Mouse (Mus musculus) midbrain, embryonic 15.5 days (tissue): ENCODE results near the gene Sprr2a3. TPM values are rescaled to one million over a fixed set of nuclear protein-coding genes. Genes with fewer than 3 reads are reported as not detected.
"Not testable (repeated sequence)": the region's sequence is repeated elsewhere in the genome, so short reads cannot be mapped to it uniquely, and the experiment has no call there.

Experiments
- ATAC-seq: fragments of 200-750 bp; cut with Nextera tagmentation; replicated peaks from 2 replicates; pipeline ENCODE4 v1.8.0; 2017; ENCODE audit warnings: moderate TSS enrichment
- H3K27ac ChIP-seq: fragments of 300-500 bp; sonication (generic); 2 replicates; pipeline ENCODE4 v1.5.1; 2015; ENCODE audit warnings: mild to moderate bottlenecking, inconsistent platforms
- H3K27me3 ChIP-seq: fragments of 300-500 bp; sonication (generic); replicated peaks from 2 replicates; pipeline ENCODE4 v1.6.1; 2015; ENCODE audit warnings: inconsistent platforms
- H3K36me3 ChIP-seq: fragments of 300-500 bp; sonication (generic); replicated peaks from 2 replicates; pipeline ENCODE4 v1.6.1; 2015; ENCODE audit warnings: inconsistent platforms
- H3K4me1 ChIP-seq: fragments of 300-500 bp; sonication (generic); 2 replicates; pipeline ENCODE4 v1.6.1; 2015; ENCODE audit warnings: inconsistent platforms
- H3K4me2 ChIP-seq: fragments of 300-500 bp; sonication (generic); 2 replicates; pipeline ENCODE4 v1.6.1; 2015; ENCODE audit warnings: inconsistent platforms, mild to moderate bottlenecking, moderate library complexity
- H3K4me3 ChIP-seq: fragments of 300-500 bp; sonication (generic); 2 replicates; pipeline ENCODE4 v1.5.1; 2015; ENCODE audit warnings: mild to moderate bottlenecking, inconsistent platforms
- H3K9ac ChIP-seq: fragments of 300-500 bp; sonication (generic); 2 replicates; pipeline ENCODE4 v1.6.1; 2015; ENCODE audit warnings: mild to moderate bottlenecking, inconsistent platforms
- H3K9me3 ChIP-seq: fragments of 300-500 bp; sonication (generic); 2 replicates; pipeline ENCODE4 v1.6.1; 2016; ENCODE audit warnings: inconsistent platforms
- WGBS: fragments of 180-500 bp; shearing (Covaris S2); methylation state at CpG from one replicate; pipeline ENCODE4 v1.1.7; 2015; ENCODE audit warnings: mixed read lengths; 5-methylcytosine and 5-hydroxymethylcytosine counted together
- polyA plus RNA-seq: library from polyadenylated mRNA; unstranded; fragments of >200 nt; fragmentation: Nextera tagmentation; extraction: Ambion mirVana; gene quantifications from 2 replicates; pipeline ENCODE4 v1.2.1, GENCODE M21; 2015

Gene Sprr2a3
- polyA plus RNA-seq, 1 experiment from 2014 or later, result not detected

GRCm38 (mm10) chr3:92274018-92274417 is 11.2 kb upstream of the Sprr2a3 start:
- not testable (repeated sequence) for H3K4me1 ChIP-seq, H3K4me2 ChIP-seq, H3K27ac ChIP-seq, H3K27me3 ChIP-seq, H3K9me3 ChIP-seq, H3K36me3 ChIP-seq, H3K9ac ChIP-seq, H3K4me3 ChIP-seq
- WGBS, result no CpG with 5 or more reads among the region's 1 CpGs
- peak; percentile 50; the same call in 1 of the 2 replicates for ATAC-seq

GRCm38 (mm10) chr3:92279663-92280062 is 5.6 kb upstream of the Sprr2a3 start:
- H3K27ac ChIP-seq, H3K36me3 ChIP-seq, H3K4me3 ChIP-seq, ATAC-seq, H3K4me1 ChIP-seq, H3K4me2 ChIP-seq, H3K9ac ChIP-seq, H3K27me3 ChIP-seq, H3K9me3 ChIP-seq: not testable (repeated sequence)

- not testable (repeated sequence) for H3K36me3 ChIP-seq, H3K27me3 ChIP-seq, H3K4me3 ChIP-seq, ATAC-seq, H3K27ac ChIP-seq, H3K9me3 ChIP-seq, H3K9ac ChIP-seq, H3K4me1 ChIP-seq, H3K4me2 ChIP-seq
- WGBS, result 90% methylated on average over 5 of the region's 12 CpGs
Measured at GRCm38 (mm10) chr3:92280963-92281606, 4.1 kb upstream of the Sprr2a3 start.

GRCm38 (mm10) chr3:92288489-92288888 is 3.3 kb downstream of the Sprr2a3 start:
- H3K9me3 ChIP-seq, ATAC-seq, H3K4me3 ChIP-seq, H3K27me3 ChIP-seq, H3K9ac ChIP-seq, H3K4me2 ChIP-seq, H3K27ac ChIP-seq, H3K36me3 ChIP-seq, H3K4me1 ChIP-seq: not testable (repeated sequence)
- WGBS, result 74% methylated on average over 6 of the region's 6 CpGs

GRCm38 (mm10) chr3:92307406-92307805 is 22.2 kb downstream of the Sprr2a3 start:
- Histone ChIP-seq H3K4me1 (no peaks in the 10 kb centered on the region), H3K4me2 (no peak overlapping the region), H3K9ac (no peak overlapping the region), H3K27me3 (no peaks in the 10 kb centered on the region), H3K9me3 (no peaks in the 10 kb centered on the region), H3K36me3 (no peaks in the 10 kb centered on the region), H3K27ac (no peak overlapping the region), H3K4me3 (no peak overlapping the region)
- 93% methylated on average over 1 of the region's 1 CpGs for WGBS
- no peak for ATAC-seq

GRCm38 (mm10) chr3:92316320-92316719 is 31.1 kb downstream of the Sprr2a3 start, which contains the start of gene Sprr2b:
Sprr2b (plus strand) TSS chr3:92316620.
- no peaks in the 10 kb centered on the region for H3K4me1 ChIP-seq
- no peak for ATAC-seq
- no peaks in the 10 kb centered on the region for H3K9me3 ChIP-seq
- no peaks in the 10 kb centered on the region for H3K27me3 ChIP-seq
- H3K4me2 ChIP-seq, result no peak within 1 kb of the TSS
- H3K4me3 ChIP-seq, result no peak within 1 kb of the TSS
- H3K9ac ChIP-seq, result no peak within 1 kb of the TSS
- 77% methylated on average over 2 of the region's 2 CpGs for WGBS
- H3K36me3 ChIP-seq, result no peaks in the 10 kb centered on the region
- H3K27ac ChIP-seq, result no peak within 1 kb of the TSS

GRCm38 (mm10) chr3:92317384-92317783 is 32.2 kb downstream of the Sprr2a3 start:
- ATAC-seq, result no peak
- H3K9ac ChIP-seq, result no peak overlapping the region
- H3K4me2 ChIP-seq, result no peak overlapping the region
- WGBS, result 58% methylated on average over 2 of the region's 2 CpGs
- no peak overlapping the region for H3K27ac ChIP-seq
- no peaks in the 10 kb centered on the region for H3K36me3 ChIP-seq
- H3K9me3 ChIP-seq, result no peaks in the 10 kb centered on the region
- H3K27me3 ChIP-seq, result no peaks in the 10 kb centered on the region
- no peak overlapping the region for H3K4me3 ChIP-seq
- H3K4me1 ChIP-seq, result no peaks in the 10 kb centered on the region

GRCm38 (mm10) chr3:92336278-92336677 is 51.1 kb downstream of the Sprr2a3 start:
- Histone ChIP-seq H3K36me3 (no peaks in the 10 kb centered on the region), H3K27ac (no peak overlapping the region), H3K27me3 (no peaks in the 10 kb centered on the region), H3K4me1 (no peaks in the 10 kb centered on the region), H3K9me3 (no peaks in the 10 kb centered on the region), H3K9ac (no peak overlapping the region), H3K4me2 (no peak overlapping the region), H3K4me3 (no peak overlapping the region)
- 88% methylated on average over 1 of the region's 1 CpGs for WGBS
- ATAC-seq, result no peak

GRCm38 (mm10) chr3:92338840-92339239 is 53.6 kb downstream of the Sprr2a3 start, which contains the start of gene Sprr2d:
Sprr2d (plus strand) TSS chr3:92339140.
- Histone ChIP-seq H3K9me3 (no peaks in the 10 kb centered on the region), H3K4me2 (no peak within 1 kb of the TSS), H3K36me3 (no peaks in the 10 kb centered on the region), H3K4me3 (no peak within 1 kb of the TSS), H3K4me1 (no peaks in the 10 kb centered on the region), H3K27me3 (no peaks in the 10 kb centered on the region), H3K27ac (no peak within 1 kb of the TSS), H3K9ac (no peak within 1 kb of the TSS)
- 94% methylated on average over 5 of the region's 5 CpGs for WGBS
- ATAC-seq, result no peak

Other genes with a start within 250 kb of the Sprr2a3 start
- 8.8 TPM in 2 replicates for gene Lor, start 202.3 kb upstream of the Sprr2a3 start, polyA plus RNA-seq
- gene Prr9, start 161.5 kb upstream of the Sprr2a3 start, polyA plus RNA-seq, result not detected in 2 replicates
- not detected in 2 replicates for gene Lelp1, start 142.7 kb upstream of the Sprr2a3 start, polyA plus RNA-seq
- gene Sprr2a1, start 69.6 kb upstream of the Sprr2a3 start, polyA plus RNA-seq, result not detected in 2 replicates
- not detected in 2 replicates for gene Sprr2a2, start 69.5 kb upstream of the Sprr2a3 start, polyA plus RNA-seq
- 0.22 TPM in 1 of 2 replicates, not detected in the other for gene Sprr2b, start 31.2 kb downstream of the Sprr2a3 start, polyA plus RNA-seq
- gene Sprr2d, start 53.7 kb downstream of the Sprr2a3 start, polyA plus RNA-seq, result not detected in 2 replicates
- not detected in 2 replicates for gene Sprr2e, start 66.7 kb downstream of the Sprr2a3 start, polyA plus RNA-seq
- not detected in 2 replicates for gene Sprr2f, start 79.8 kb downstream of the Sprr2a3 start, polyA plus RNA-seq
- gene Sprr2h, start 100.3 kb downstream of the Sprr2a3 start, polyA plus RNA-seq, result not detected in 2 replicates
- not detected in 2 replicates for gene Sprr2i, start 122.6 kb downstream of the Sprr2a3 start, polyA plus RNA-seq
- not detected in 2 replicates for gene Sprr2j-ps, start 132.7 kb downstream of the Sprr2a3 start, polyA plus RNA-seq
- gene Gm9774, start 144.0 kb downstream of the Sprr2a3 start, polyA plus RNA-seq, result 7.4 and 9.7 TPM in 2 replicates
- not detected in 2 replicates for gene Sprr2k, start 147.2 kb downstream of the Sprr2a3 start, polyA plus RNA-seq
- not detected in 2 replicates for gene Sprr1b, start 153.4 kb downstream of the Sprr2a3 start, polyA plus RNA-seq
- gene Sprr3, start 173.3 kb downstream of the Sprr2a3 start, polyA plus RNA-seq, result not detected in 2 replicates
- 0.28 TPM in 1 of 2 replicates, not detected in the other for gene Sprr1a, start 200.5 kb downstream of the Sprr2a3 start, polyA plus RNA-seq
- gene Sprr4, start 215.1 kb downstream of the Sprr2a3 start, polyA plus RNA-seq, result not detected in 2 replicates
- gene 2310046K23Rik, start 249.1 kb downstream of the Sprr2a3 start, polyA plus RNA-seq, result not detected in 2 replicates